Mouse (Mus musculus) bone marrow, adult 2 months (tissue): Measurements from ENCODE around the gene Vmp1.

Experiments used
- CTCF ChIP-seq: fragments of 200-500 bp; IDR thresholded peaks from 2 replicates; pipeline ENCODE4 v1.5.1; 2011; ENCODE audit warnings: low read length, control low read depth; ENCODE audit not compliant: control insufficient read depth, insufficient read depth
- POLR2A ChIP-seq: fragments of 200-500 bp; IDR thresholded peaks from 2 replicates; pipeline ENCODE4 v1.6.1; 2011; ENCODE audit warnings: low read depth, mild to moderate bottlenecking, control low read depth, low read length, borderline replicate concordance; ENCODE audit not compliant: control insufficient read depth

- TF ChIP-seq CTCF (no peak), POLR2A (no peak)
Observed at GRCm38 (mm10) chr11:86558258-86558657, 125.4 kb downstream of the Vmp1 start.
